Mouse (Mus musculus): ENCODE data around the gene Etl4.
"Not testable (repeated sequence)": the region's sequence is repeated elsewhere in the genome, so short reads cannot be mapped to it uniquely, and the experiment has no call there.

Gene Etl4

GRCm38 (mm10) chr2:20168156-20168555 is 258.6 kb downstream of the Etl4 start:
- no peak for DNase-seq

- not testable (repeated sequence) for DNase-seq
Measured at GRCm38 (mm10) chr2:20176456-20177184, 267.0 kb downstream of the Etl4 start.

GRCm38 (mm10) chr2:20177236-20177635 is 267.7 kb downstream of the Etl4 start:
- not testable (repeated sequence) for DNase-seq

GRCm38 (mm10) chr2:20180561-20180960 is 271.0 kb downstream of the Etl4 start:
- DNase-seq: not testable (repeated sequence)

GRCm38 (mm10) chr2:20187223-20187622 is 277.6 kb downstream of the Etl4 start:
- DNase-seq: not testable (repeated sequence)

- DNase-seq: no peak
Measured at GRCm38 (mm10) chr2:20203011-20203410, 293.4 kb downstream of the Etl4 start.

- no peak for DNase-seq
Measured at GRCm38 (mm10) chr2:20206647-20207046, 297.1 kb downstream of the Etl4 start.

- no peak for DNase-seq
Measured at GRCm38 (mm10) chr2:20208683-20209194, 299.2 kb downstream of the Etl4 start.

GRCm38 (mm10) chr2:20209359-20209758 is 299.8 kb downstream of the Etl4 start:
- DNase-seq: no peak

GRCm38 (mm10) chr2:20216275-20216674 is 306.7 kb downstream of the Etl4 start:
- no peak for DNase-seq

GRCm38 (mm10) chr2:20216686-20217437 is 307.3 kb downstream of the Etl4 start:
- no peak for DNase-seq

GRCm38 (mm10) chr2:20231371-20231770 is 321.8 kb downstream of the Etl4 start:
- no peak for DNase-seq

- no peak for DNase-seq
Measured at GRCm38 (mm10) chr2:20248043-20248664, 338.6 kb downstream of the Etl4 start.

GRCm38 (mm10) chr2:20249403-20249802 is 339.8 kb downstream of the Etl4 start:
- DNase-seq: no peak

GRCm38 (mm10) chr2:20276124-20276523 is 366.5 kb downstream of the Etl4 start:
- peak; percentile 58 to 87 for DNase-seq

GRCm38 (mm10) chr2:20281903-20282302 is 372.3 kb downstream of the Etl4 start:
- DNase-seq: no peak

GRCm38 (mm10) chr2:20284425-20284824 is 374.8 kb downstream of the Etl4 start:
- no peak for DNase-seq

GRCm38 (mm10) chr2:20290982-20291740 is 381.6 kb downstream of the Etl4 start:
- DNase-seq: no peak

GRCm38 (mm10) chr2:20291741-20292110 is 382.1 kb downstream of the Etl4 start:
- no peak for DNase-seq

GRCm38 (mm10) chr2:20293336-20293735 is 383.8 kb downstream of the Etl4 start:
- peak in 1 of 2 experiments; percentile 30 for DNase-seq

GRCm38 (mm10) chr2:20294596-20294995 is 385.0 kb downstream of the Etl4 start:
- no peak for DNase-seq

- no peak for DNase-seq
Measured at GRCm38 (mm10) chr2:20302517-20302916, 392.9 kb downstream of the Etl4 start.

- no peak for DNase-seq
Measured at GRCm38 (mm10) chr2:20324954-20325353, 415.4 kb downstream of the Etl4 start.

Measured in kidney, postnatal 25 days (tissue).